Comparison of ENCODE assay signal across 8 mouse cellular contexts in the genomic region with DNA sequence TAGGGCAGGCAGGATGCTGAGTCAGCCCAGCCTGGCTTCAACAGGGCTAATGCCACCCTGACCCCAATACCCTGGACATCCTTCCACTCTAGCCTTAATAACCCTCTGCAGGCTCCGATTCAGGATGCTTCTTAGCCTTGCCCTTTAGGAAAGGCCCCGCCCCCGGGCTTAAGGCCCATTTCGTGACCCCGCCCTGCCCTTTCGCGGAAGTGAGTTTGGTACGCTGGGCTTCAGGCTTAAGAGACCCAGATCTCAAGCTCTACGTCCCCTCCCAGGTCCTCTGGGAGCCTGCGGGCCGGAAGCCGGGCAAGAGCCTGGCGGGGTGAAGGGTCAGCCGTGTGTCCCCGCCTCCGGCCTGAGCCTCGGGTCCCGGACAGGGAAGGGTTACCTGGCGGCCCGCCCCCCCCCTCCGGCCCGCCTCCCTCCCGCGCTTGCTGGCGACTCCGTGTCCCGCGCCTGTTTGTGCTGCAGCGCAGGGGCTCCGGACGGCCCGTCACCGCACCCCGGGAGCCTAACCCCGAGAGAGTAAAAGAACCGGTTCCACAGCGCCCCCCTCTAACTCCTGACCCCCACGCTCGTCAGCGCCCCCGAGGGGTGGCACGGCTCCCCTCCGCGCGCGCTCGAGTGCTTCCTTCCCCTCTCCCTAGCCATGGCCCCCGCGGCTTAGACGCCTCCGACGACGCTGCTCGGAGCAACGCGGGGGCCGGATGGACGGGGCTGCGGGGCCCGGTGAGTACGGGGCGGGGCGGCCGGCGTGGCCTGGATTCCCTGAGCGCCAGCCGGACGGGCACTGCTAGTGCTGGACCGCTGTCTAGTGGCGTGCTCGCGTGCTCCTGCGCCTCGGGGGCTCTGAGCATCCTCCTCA. TPM values are rescaled to one million over a fixed set of nuclear protein-coding genes. Genes with fewer than 3 reads are reported as not detected.
DNase-seq lines count a peak whose midpoint lies in the region; ATAC-seq and TF ChIP-seq lines count a peak whose summit lies in the region.

A gene (minus strand): TSS at position 133 of the 865 bp plus-strand sequence.
A gene (plus strand): TSS at position 329 of the 865 bp plus-strand sequence.

- peak within 1 kb of the TSS; percentile 75 for H3K4me3 ChIP-seq in bone marrow, adult 2 months (replicated peaks; ENCODE audit: control insufficient read depth, low read depth, low read length)
- peak within 1 kb of the TSS; percentile 84 for H3K4me3 ChIP-seq in embryonic facial prominence, embryonic 15.5 days (replicated peaks)
- H3K4me3 ChIP-seq in heart, embryonic 11.5 days (ENCODE audit: low read depth, low read length): peak within 1 kb of the TSS; percentile 87
- peak within 1 kb of the TSS; percentile 81 for H3K4me3 ChIP-seq in kidney, embryonic 15.5 days (replicated peaks)
- peak within 1 kb of the TSS; percentile 54 for H3K4me3 ChIP-seq in neural tube, embryonic 13.5 days

- peak; percentile 70 for ATAC-seq in CD4-positive, CD25-positive, alpha-beta regulatory T cell, adult 4 months
- peak; percentile 76 for ATAC-seq in embryonic facial prominence, embryonic 15.5 days (ENCODE audit: insufficient number of reproducible peaks, low FRiP score, low TSS enrichment, low read depth)
- peak; percentile 82 for ATAC-seq in heart, embryonic 11.5 days (replicated peaks; ENCODE audit: insufficient number of reproducible peaks, low FRiP score, low TSS enrichment)
- peak; percentile 87 for ATAC-seq in kidney, embryonic 15.5 days (replicated peaks; ENCODE audit: low FRiP score)
- peak; percentile 68 for ATAC-seq in neural tube, embryonic 13.5 days (ENCODE audit: low read depth)

- no peaks in the 10 kb centered on the region for H3K27me3 ChIP-seq in embryonic facial prominence, embryonic 15.5 days
- H3K27me3 ChIP-seq in heart, embryonic 11.5 days (ENCODE audit: control insufficient read depth, insufficient read depth, low read length): no peaks in the 10 kb centered on the region
- no peaks in the 10 kb centered on the region for H3K27me3 ChIP-seq in kidney, embryonic 15.5 days
- H3K27me3 ChIP-seq in neural tube, embryonic 13.5 days: no peaks in the 10 kb centered on the region

- H3K4me1 ChIP-seq in bone marrow, adult 2 months (ENCODE audit: control insufficient read depth, insufficient read depth, low read length): peaks cover 1% of the 10 kb centered on the region
- H3K4me1 ChIP-seq in embryonic facial prominence, embryonic 15.5 days: peaks cover 18% of the 10 kb centered on the region
- peaks cover 20% of the 10 kb centered on the region for H3K4me1 ChIP-seq in heart, embryonic 11.5 days (ENCODE audit: control insufficient read depth, insufficient read depth, low read length)
- peaks cover 26% of the 10 kb centered on the region for H3K4me1 ChIP-seq in kidney, embryonic 15.5 days
- H3K4me1 ChIP-seq in neural tube, embryonic 13.5 days (replicated peaks): peaks cover 23% of the 10 kb centered on the region

- H3K36me3 ChIP-seq in embryonic facial prominence, embryonic 15.5 days: peaks cover 48% of the 10 kb centered on the region
- H3K36me3 ChIP-seq in heart, embryonic 11.5 days (ENCODE audit: control insufficient read depth, insufficient read depth, low read length): peaks cover 13% of the 10 kb centered on the region
- peaks cover 56% of the 10 kb centered on the region for H3K36me3 ChIP-seq in kidney, embryonic 15.5 days
- peaks cover 28% of the 10 kb centered on the region for H3K36me3 ChIP-seq in neural tube, embryonic 13.5 days

- no peaks in the 10 kb centered on the region for H3K9me3 ChIP-seq in embryonic facial prominence, embryonic 15.5 days (replicated peaks)
- H3K9me3 ChIP-seq in heart, embryonic 11.5 days (replicated peaks; ENCODE audit: control insufficient read depth, low read length): no peaks in the 10 kb centered on the region
- no peaks in the 10 kb centered on the region for H3K9me3 ChIP-seq in kidney, embryonic 15.5 days (replicated peaks)
- no peaks in the 10 kb centered on the region for H3K9me3 ChIP-seq in neural tube, embryonic 13.5 days

- peak within 1 kb of the TSS; percentile 68 for H3K9ac ChIP-seq in embryonic facial prominence, embryonic 15.5 days
- peak within 1 kb of the TSS; percentile 91 for H3K9ac ChIP-seq in heart, embryonic 11.5 days (ENCODE audit: low read depth, low read length)
- peak within 1 kb of the TSS; percentile 78 for H3K9ac ChIP-seq in kidney, embryonic 15.5 days
- H3K9ac ChIP-seq in neural tube, embryonic 13.5 days: peak within 1 kb of the TSS; percentile 79

- peak within 1 kb of the TSS; percentile 96 for H3K27ac ChIP-seq in bone marrow, adult 2 months (ENCODE audit: control insufficient read depth, insufficient read depth, low read depth, low read length, poor library complexity)
- peak within 1 kb of the TSS; percentile 83 for H3K27ac ChIP-seq in embryonic facial prominence, embryonic 15.5 days (replicated peaks)
- peak within 1 kb of the TSS; percentile 76 for H3K27ac ChIP-seq in heart, embryonic 11.5 days (ENCODE audit: low read depth, low read length)
- H3K27ac ChIP-seq in kidney, embryonic 15.5 days: peak within 1 kb of the TSS; percentile 90
- peak within 1 kb of the TSS; percentile 54; the same call in 1 of the 2 replicates for H3K27ac ChIP-seq in neural tube, embryonic 13.5 days (replicated peaks)

- peak; percentile 94 to 95 for DNase-seq in lung, adult 18-20 months
- DNase-seq in thymus, adult 18-20 months: peak; percentile 74 to 84

- WGBS in bone marrow, adult 2 months: under 1% methylated on average over 74 of the region's 74 CpGs
- WGBS in embryonic facial prominence, embryonic 15.5 days: under 1% methylated on average over 61 of the region's 74 CpGs
- 1% methylated on average over 58 of the region's 74 CpGs for WGBS in heart, embryonic 11.5 days (ENCODE audit: insufficient replicate concordance)
- WGBS in kidney, embryonic 15.5 days: under 1% methylated on average over 66 of the region's 74 CpGs
- WGBS in neural tube, embryonic 13.5 days: under 1% methylated on average over 73 of the region's 74 CpGs

- TF ChIP-seq CTCF in bone marrow, adult 2 months (IDR thresholded peaks at IDR 0.05; ENCODE audit: control insufficient read depth, insufficient read depth, low read length): peak; percentile 42; the same call in 1 of the 2 replicates

- peak within 1 kb of the TSS; percentile 73 for H3K4me2 ChIP-seq in embryonic facial prominence, embryonic 15.5 days (replicated peaks)
- peak within 1 kb of the TSS; percentile 89 for H3K4me2 ChIP-seq in heart, embryonic 11.5 days
- H3K4me2 ChIP-seq in kidney, embryonic 15.5 days: peak within 1 kb of the TSS; percentile 78
- peak within 1 kb of the TSS; percentile 71 for H3K4me2 ChIP-seq in neural tube, embryonic 13.5 days

- TF ChIP-seq POLR2A in bone marrow, adult 2 months (IDR thresholded peaks at IDR 0.05; ENCODE audit: borderline replicate concordance, control insufficient read depth, low read depth, low read length): no peak; the same call in 1 of the 2 replicates

RNA-seq across cellular contexts. Expression of the first gene that starts in this region (rescaled TPM):
- 1 to 10 TPM; 5.1 to 9.2 TPM for polyA plus RNA-seq in CD4-positive, CD25-positive, alpha-beta regulatory T cell, adult 4 months (2017; shearing (Covaris generic))
- polyA plus RNA-seq in bone marrow, adult 2 months (2011; ENCODE audit: insufficient read depth, insufficient read length, low replicate concordance, missing spikeins): 3.6 and 9.7 TPM in 2 replicates
- polyA plus RNA-seq in embryonic facial prominence, embryonic 15.5 days (2015; fragmentation: Nextera tagmentation; extraction: Ambion mirVana): 4.2 and 4.5 TPM in 2 replicates
- 1.2 and 1.7 TPM in 2 replicates for polyA plus RNA-seq in heart, embryonic 11.5 days (2014; fragmentation: Nextera tagmentation; extraction: Ambion mirVana)
- 3.9 and 4.9 TPM in 2 replicates for polyA plus RNA-seq in kidney, embryonic 15.5 days (2015; fragmentation: Nextera tagmentation; extraction: Ambion mirVana)
- 1.6 and 2.8 TPM in 2 replicates for polyA plus RNA-seq in neural tube, embryonic 13.5 days (2015; fragmentation: Nextera tagmentation; extraction: Ambion mirVana)

RNA-seq across cellular contexts. Expression of the second gene that starts in this region (rescaled TPM):
- 10 to 100 TPM; 18.7 to 24.9 TPM for polyA plus RNA-seq in CD4-positive, CD25-positive, alpha-beta regulatory T cell, adult 4 months (2017; shearing (Covaris generic))
- polyA plus RNA-seq in bone marrow, adult 2 months (2011; ENCODE audit: insufficient read depth, insufficient read length, low replicate concordance, missing spikeins): 31.1 and 54.7 TPM in 2 replicates
- polyA plus RNA-seq in embryonic facial prominence, embryonic 15.5 days (2015; fragmentation: Nextera tagmentation; extraction: Ambion mirVana): 41.3 and 43.1 TPM in 2 replicates
- 8.1 and 8.5 TPM in 2 replicates for polyA plus RNA-seq in heart, embryonic 11.5 days (2014; fragmentation: Nextera tagmentation; extraction: Ambion mirVana)
- 28.7 and 33.5 TPM in 2 replicates for polyA plus RNA-seq in kidney, embryonic 15.5 days (2015; fragmentation: Nextera tagmentation; extraction: Ambion mirVana)
- 11.8 and 12.2 TPM in 2 replicates for polyA plus RNA-seq in neural tube, embryonic 13.5 days (2015; fragmentation: Nextera tagmentation; extraction: Ambion mirVana)

Comparison
In these comparisons a context has a peak if more than half of its experiments do, and no peak if none do; other contexts are left out.
1. Peak in every context shown above with its lines: DNase-seq, ATAC-seq, H3K4me3 ChIP-seq and H3K27ac ChIP-seq.